Mouse (Mus musculus) limb, embryonic 14.5 days (tissue): ENCODE measurements around the gene Lta. TPM values are rescaled to one million over a fixed set of nuclear protein-coding genes. Genes with fewer than 3 reads are reported as not detected.

Source experiments
- ATAC-seq: fragments of 200-750 bp; cut with Nextera tagmentation; 2 replicates; pipeline ENCODE4 v1.8.0; 2017; ENCODE audit warnings: low read depth, moderate number of reproducible peaks, moderate TSS enrichment; ENCODE audit not compliant: low FRiP score
- DNase-seq: peaks from one replicate; pipeline ENCODE4 v3.0.0-alpha.2; 2015; ENCODE audit warnings: low spot score
- H3K27ac ChIP-seq: fragments of 300-500 bp; sonication (generic); replicated peaks from 2 replicates; pipeline ENCODE4 v1.5.1; 2014; ENCODE audit warnings: low read depth, mild to moderate bottlenecking, low read length, moderate library complexity, mixed read lengths
- H3K27me3 ChIP-seq: fragments of 300-500 bp; sonication (generic); 2 replicates; pipeline ENCODE4 v1.6.1; 2014; ENCODE audit warnings: low read length, mixed read lengths; ENCODE audit not compliant: control insufficient read depth, insufficient read depth
- H3K36me3 ChIP-seq: fragments of 300-500 bp; sonication (generic); 2 replicates; pipeline ENCODE4 v1.6.1; 2014; ENCODE audit warnings: mild to moderate bottlenecking, low read length, moderate library complexity, mixed read lengths; ENCODE audit not compliant: control insufficient read depth, insufficient read depth
- H3K4me1 ChIP-seq: fragments of 300-500 bp; sonication (generic); 2 replicates; pipeline ENCODE4 v1.6.1; 2014; ENCODE audit warnings: antibody characterized with exemption, low read length, mixed read lengths; ENCODE audit not compliant: control insufficient read depth, insufficient read depth
- H3K4me2 ChIP-seq: fragments of 300-500 bp; sonication (generic); replicated peaks from 2 replicates; pipeline ENCODE4 v1.6.1; 2014; ENCODE audit warnings: low read depth, mild to moderate bottlenecking, low read length, moderate library complexity; ENCODE audit not compliant: severe bottlenecking
- H3K4me3 ChIP-seq: fragments of 300-500 bp; sonication (generic); replicated peaks from 2 replicates; pipeline ENCODE4 v1.5.1; 2014; ENCODE audit warnings: low read length
- H3K9ac ChIP-seq: fragments of 300-500 bp; sonication (generic); 2 replicates; pipeline ENCODE4 v1.6.1; 2014; ENCODE audit warnings: mild to moderate bottlenecking, low read depth, low read length, moderate library complexity; ENCODE audit not compliant: severe bottlenecking
- H3K9me3 ChIP-seq: fragments of 300-500 bp; sonication (generic); 2 replicates; pipeline ENCODE4 v1.6.1; 2016; ENCODE audit warnings: low read length; ENCODE audit not compliant: control insufficient read depth
- POLR2A ChIP-seq: fragments of 200-500 bp; IDR thresholded peaks from 2 replicates; pipeline ENCODE4 v1.8.0; 2012; ENCODE audit warnings: inconsistent platforms, mild to moderate bottlenecking, moderate library complexity, borderline replicate concordance; ENCODE audit not compliant: insufficient read depth, insufficient read length; ENCODE audit errors: extremely low read depth
- WGBS: fragments of 180-500 bp; shearing (Covaris S2); extraction: QIAGEN DNeasy Blood & Tissue Kit; methylation state at CpG from one replicate; pipeline ENCODE4 v1.1.7; 2014; 5-methylcytosine and 5-hydroxymethylcytosine counted together
- polyA plus RNA-seq, 2 experiments: library from polyadenylated mRNA; depleted of rRNA in 1 of 2; stranded (reverse) in 1 of 2; unstranded in 1 of 2; fragments of >200 nt; fragmentation: Nextera tagmentation in 1 of 2; extraction: Ambion mirVana in 1 of 2; gene quantifications; 2 replicates each; pipeline versions ENCODE4 v1.2.1 to v1.2.3; 2012 to 2014

Gene Lta
- polyA plus RNA-seq, 2 experiments = 0.39 TPM; not detected in 1

DNA sequence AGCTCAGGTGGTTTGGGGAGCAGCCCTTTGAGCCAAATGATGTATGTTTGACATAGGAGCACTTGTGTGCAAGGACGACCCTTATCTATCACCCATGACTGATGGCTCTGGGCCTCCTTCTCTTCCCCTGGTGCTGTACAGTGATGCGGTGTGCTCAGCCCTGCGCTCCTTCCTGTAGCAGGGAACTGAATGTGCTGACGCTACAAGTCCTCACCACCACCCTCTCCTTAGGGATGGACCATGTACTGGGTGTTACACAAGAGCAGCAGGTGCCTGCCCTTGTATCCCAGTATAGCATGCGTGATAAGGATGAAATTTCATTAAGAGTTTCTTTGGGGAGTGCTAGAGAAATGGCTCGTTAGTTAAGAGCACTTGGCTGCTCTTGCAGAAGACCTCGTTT lies 42.0 kb upstream of the Lta start:
- Histone ChIP-seq H3K9ac (no peak overlapping the region), H3K4me3 (no peak overlapping the region), H3K4me1 (peaks cover 13% of the 10 kb centered on the region), H3K27me3 (no peaks in the 10 kb centered on the region), H3K27ac (no peak overlapping the region), H3K36me3 (peaks cover 91% of the 10 kb centered on the region), H3K9me3 (no peaks in the 10 kb centered on the region), H3K4me2 (no peak overlapping the region)
- 89% methylated on average over 7 of the region's 7 CpGs for WGBS
- no peak for TF ChIP-seq POLR2A
- DNase-seq (no peak), ATAC-seq (no peak)

DNA sequence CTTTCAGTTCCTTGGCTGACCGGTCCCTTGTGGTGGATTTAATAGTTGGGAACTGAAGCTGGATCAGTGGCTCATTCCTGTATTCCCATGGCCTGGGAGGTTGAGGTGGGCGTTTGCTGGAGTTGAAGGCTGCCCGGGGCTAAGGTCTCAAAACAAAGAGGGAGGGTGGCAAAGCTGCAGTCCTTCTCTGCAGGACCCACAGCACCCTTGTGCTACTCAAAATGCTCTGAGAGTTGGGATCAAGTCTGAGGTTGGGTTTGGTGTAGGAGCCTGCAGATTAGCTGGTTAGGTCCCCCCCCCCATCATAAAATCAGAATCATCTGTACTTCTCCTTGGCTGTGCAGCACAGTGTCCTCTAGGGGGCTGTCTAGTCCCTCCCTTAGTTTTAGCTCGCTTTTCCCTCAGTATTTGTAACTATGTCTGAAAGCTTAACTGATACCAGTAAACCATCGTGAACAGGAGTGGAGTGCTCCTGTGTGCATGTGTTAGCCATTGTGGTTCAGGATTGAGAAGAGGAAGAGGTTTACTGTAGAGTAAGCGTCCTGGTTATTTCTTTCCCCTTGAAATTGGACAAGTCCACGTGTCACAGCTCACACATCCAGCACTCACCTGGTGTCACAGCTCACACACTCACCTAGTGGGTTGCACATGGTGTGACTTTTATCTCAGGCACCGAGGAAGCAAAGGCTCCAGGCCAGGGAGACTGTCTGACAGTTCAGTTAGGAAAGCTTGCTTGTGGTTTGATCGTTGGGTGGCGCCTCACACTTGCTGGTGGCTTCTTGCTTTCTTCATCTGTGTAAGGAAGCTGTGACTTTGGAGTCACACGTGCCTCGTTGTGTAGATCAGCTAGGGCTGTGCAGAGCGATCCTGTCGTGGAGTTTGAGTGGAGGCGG lies 40.8 kb upstream of the Lta start:
- ATAC-seq (no peak), DNase-seq (peak; percentile 55)
- no peaks in the 10 kb centered on the region for H3K27me3 ChIP-seq
- peaks cover 13% of the 10 kb centered on the region for H3K4me1 ChIP-seq
- no peak for TF ChIP-seq POLR2A
- 77% methylated on average over 15 of the region's 15 CpGs for WGBS
- H3K9me3 ChIP-seq = no peaks in the 10 kb centered on the region
- peaks cover 81% of the 10 kb centered on the region for H3K36me3 ChIP-seq
- H3K4me3 ChIP-seq = no peak overlapping the region
- H3K27ac ChIP-seq = no peak overlapping the region
- H3K4me2 ChIP-seq = no peak overlapping the region
- no peak overlapping the region for H3K9ac ChIP-seq

DNA sequence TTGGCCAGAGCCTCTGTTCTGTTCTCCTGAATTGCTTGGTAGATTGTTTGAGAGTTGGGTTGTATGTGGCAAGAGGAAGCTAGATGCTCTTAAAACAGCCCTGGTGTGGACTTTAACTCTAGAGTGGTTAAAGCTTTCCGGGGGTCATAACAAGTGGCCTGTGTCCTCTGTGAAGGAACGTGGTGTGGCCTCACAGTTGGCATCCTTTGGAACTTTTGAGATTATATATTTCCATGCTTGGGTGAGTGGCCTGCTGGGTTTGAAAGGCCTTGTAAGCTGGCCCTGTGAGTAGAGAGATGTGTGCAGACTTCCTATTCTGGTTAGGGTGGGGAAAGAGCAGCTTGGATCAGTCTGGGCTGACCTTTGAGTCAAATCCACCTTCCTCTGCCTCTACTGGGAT lies 39.8 kb upstream of the Lta start:
- DNase-seq (no peak), ATAC-seq (no peak)
- peak overlapping the region; percentile 75; the same call in 1 of the 2 replicates for H3K4me2 ChIP-seq
- H3K9ac ChIP-seq = 0 out of 2 replicates have a peak overlapping the region, but pooled peaks have one; percentile 100
- H3K4me3 ChIP-seq = peak overlapping the region; percentile 2
- no peak overlapping the region for H3K27ac ChIP-seq
- WGBS = 77% methylated on average over 2 of the region's 2 CpGs
- H3K9me3 ChIP-seq = no peaks in the 10 kb centered on the region
- no peak for TF ChIP-seq POLR2A
- H3K36me3 ChIP-seq = peaks cover 71% of the 10 kb centered on the region
- no peaks in the 10 kb centered on the region for H3K27me3 ChIP-seq
- H3K4me1 ChIP-seq = peaks cover 19% of the 10 kb centered on the region

DNA sequence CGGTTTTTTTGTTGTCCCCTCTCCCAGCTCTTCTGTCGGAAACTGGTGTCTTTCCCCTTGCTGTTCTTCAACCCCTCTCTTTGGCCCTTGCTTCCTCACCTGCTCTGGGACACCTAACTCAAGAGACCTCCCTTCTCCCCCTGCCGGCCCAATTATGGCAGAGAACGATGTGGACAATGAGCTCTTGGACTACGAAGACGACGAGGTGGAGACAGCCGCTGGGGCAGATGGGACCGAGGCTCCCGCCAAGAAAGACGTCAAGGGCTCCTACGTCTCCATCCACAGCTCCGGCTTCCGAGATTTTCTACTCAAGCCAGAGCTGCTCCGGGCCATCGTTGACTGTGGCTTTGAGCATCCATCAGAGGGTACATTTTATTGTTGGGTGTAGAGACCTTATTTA lies 37.9 kb upstream of the Lta start:
- no peaks in the 10 kb centered on the region for H3K9me3 ChIP-seq
- WGBS = 4% methylated on average over 16 of the region's 16 CpGs
- H3K9ac ChIP-seq = peak overlapping the region; percentile 100
- H3K27ac ChIP-seq = peak overlapping the region; percentile 98
- H3K27me3 ChIP-seq = no peaks in the 10 kb centered on the region
- H3K4me2 ChIP-seq = peak overlapping the region; percentile 75
- H3K4me1 ChIP-seq = peaks cover 19% of the 10 kb centered on the region
- peak; percentile 36 for DNase-seq
- H3K4me3 ChIP-seq = peak overlapping the region; percentile 100
- no peak for ATAC-seq
- H3K36me3 ChIP-seq = peaks cover 52% of the 10 kb centered on the region
- TF ChIP-seq POLR2A = no peak

DNA sequence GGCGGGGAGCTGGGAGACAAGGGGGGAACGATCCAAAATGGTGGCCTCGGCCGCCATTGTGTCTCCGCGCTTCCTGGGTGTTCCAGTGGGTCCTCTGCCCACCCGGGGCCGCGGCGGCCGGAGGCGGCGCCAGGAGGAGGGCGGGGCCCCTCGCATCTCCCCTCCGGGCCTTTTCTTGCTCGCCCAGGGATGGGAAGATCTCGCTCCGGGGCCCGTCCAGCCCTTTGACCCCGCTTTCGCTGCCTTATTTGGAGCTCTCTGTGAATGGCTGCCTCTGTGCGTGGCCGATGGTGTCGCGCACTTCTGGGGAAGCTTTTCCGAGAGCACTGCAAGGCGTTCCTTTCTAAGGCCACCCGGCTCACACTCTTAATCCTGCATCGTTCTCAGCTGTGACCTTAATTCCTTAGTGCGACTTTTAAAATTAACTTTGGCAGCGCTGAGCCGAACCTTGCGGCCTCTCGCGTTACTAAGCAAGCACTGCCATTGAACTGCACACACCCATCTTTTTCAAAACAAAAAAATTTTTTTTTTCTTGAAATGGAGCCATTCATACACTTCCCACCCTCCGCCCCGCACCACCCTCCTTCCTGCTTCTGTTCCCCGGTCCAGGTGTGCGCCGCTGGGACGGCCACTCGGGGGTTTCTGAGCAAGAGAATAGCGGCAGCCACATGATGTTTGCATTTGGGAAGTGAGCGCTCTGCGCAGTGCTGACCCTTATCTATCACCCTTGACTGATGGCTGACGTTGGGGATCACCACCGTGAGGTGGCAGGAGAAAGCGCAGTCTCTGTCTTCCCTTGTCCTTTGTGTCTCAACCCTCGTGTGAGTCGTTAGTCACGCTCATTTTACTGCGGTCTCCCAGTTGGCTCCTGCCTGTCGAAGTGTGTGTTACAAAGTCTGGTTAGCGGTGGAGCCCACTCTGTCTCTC lies 37.1 kb upstream of the Lta start:
- under 1% methylated on average over 48 of the region's 55 CpGs for WGBS
- ATAC-seq = peak; percentile 32
- TF ChIP-seq POLR2A = peak; percentile 49; the same call in 1 of the 2 replicates

More for the DNA sequence above, 37.1 kb upstream of the Lta start:
- peak overlapping the region; percentile 75 for H3K4me2 ChIP-seq
- peaks cover 19% of the 10 kb centered on the region for H3K4me1 ChIP-seq
- peak overlapping the region; percentile 100 for H3K4me3 ChIP-seq
- H3K36me3 ChIP-seq = peaks cover 44% of the 10 kb centered on the region
- no peaks in the 10 kb centered on the region for H3K27me3 ChIP-seq
- H3K9me3 ChIP-seq = no peaks in the 10 kb centered on the region
- DNase-seq = peak; percentile 58
- H3K9ac ChIP-seq = peak overlapping the region; percentile 100
- peak overlapping the region; percentile 98 for H3K27ac ChIP-seq
